Mouse (Mus musculus) lung, postnatal 36 days (tissue): ENCODE data around the gene Rsph1.
A peak's percentile ranks its signal among the peaks of the same experiment; 100 is the strongest.

Source experiments
- DNase-seq: peaks from one replicate; pipeline ENCODE4 v3.0.0; 2022; ENCODE audit warnings: mixed read lengths

The Rsph1 gene

GRCm38 (mm10) chr17:31276922-31277918 lies at the start of gene Rsph1:
Gene Rsph1 (minus strand): TSS chr17:31277383.
- DNase-seq = peak; percentile 99

- DNase-seq = no peak
These were observed 49.2 kb upstream of the Rsph1 start for GRCm38 (mm10) chr17:31326220-31326852.

- peak; percentile 79 for DNase-seq
These were observed 48.5 kb upstream of the Rsph1 start for GRCm38 (mm10) chr17:31325451-31326219.

GRCm38 (mm10) chr17:31324227-31324626 lies 47.0 kb upstream of the Rsph1 start:
- DNase-seq = no peak

- DNase-seq = no peak
These were observed 46.2 kb upstream of the Rsph1 start for GRCm38 (mm10) chr17:31323379-31323778.

- peak; percentile 68 for DNase-seq
These were observed 45.3 kb upstream of the Rsph1 start for GRCm38 (mm10) chr17:31322446-31322845.

- DNase-seq = no peak
These were observed 44.2 kb upstream of the Rsph1 start for GRCm38 (mm10) chr17:31321425-31321824.

GRCm38 (mm10) chr17:31318906-31319767 lies 42.0 kb upstream of the Rsph1 start:
- DNase-seq = peak; percentile 60

- peak; percentile 38 for DNase-seq
These were observed 40.5 kb upstream of the Rsph1 start for GRCm38 (mm10) chr17:31317521-31318272.

GRCm38 (mm10) chr17:31316998-31317397 lies 39.8 kb upstream of the Rsph1 start:
- no peak for DNase-seq

GRCm38 (mm10) chr17:31315993-31316392 lies 38.8 kb upstream of the Rsph1 start:
- DNase-seq = peak; percentile 34

- DNase-seq = no peak
These were observed 38.0 kb upstream of the Rsph1 start for GRCm38 (mm10) chr17:31315046-31315792.

- DNase-seq = no peak
These were observed 35.5 kb upstream of the Rsph1 start for GRCm38 (mm10) chr17:31312648-31313047.

GRCm38 (mm10) chr17:31311047-31311446 lies 33.9 kb upstream of the Rsph1 start:
- no peak for DNase-seq

GRCm38 (mm10) chr17:31309281-31309793 lies 32.2 kb upstream of the Rsph1 start:
- DNase-seq = no peak

GRCm38 (mm10) chr17:31308291-31308816 lies 31.2 kb upstream of the Rsph1 start:
- DNase-seq = peak; percentile 55

GRCm38 (mm10) chr17:31307756-31308155 lies 30.6 kb upstream of the Rsph1 start:
- peak; percentile 71 for DNase-seq

GRCm38 (mm10) chr17:31305776-31306120 lies 28.6 kb upstream of the Rsph1 start:
- DNase-seq = peak; percentile 86

- peak; percentile 82 for DNase-seq
These were observed 28.0 kb upstream of the Rsph1 start for GRCm38 (mm10) chr17:31304895-31305775.
